Mouse (Mus musculus): ENCODE measurements around the gene Bckdhb.
"Not testable (repeated sequence)": the region's sequence is repeated elsewhere in the genome, so short reads cannot be mapped to it uniquely, and the experiment has no call there.

Bckdhb gene

GRCm38 (mm10) chr9:83924878-83925687 is at the start of gene Bckdhb:
Bckdhb (plus strand) TSS chr9:83925145.
- peak; percentile 96 to 97 for DNase-seq (ENCODE audit: low spot score in 2 of 2)

DNA sequence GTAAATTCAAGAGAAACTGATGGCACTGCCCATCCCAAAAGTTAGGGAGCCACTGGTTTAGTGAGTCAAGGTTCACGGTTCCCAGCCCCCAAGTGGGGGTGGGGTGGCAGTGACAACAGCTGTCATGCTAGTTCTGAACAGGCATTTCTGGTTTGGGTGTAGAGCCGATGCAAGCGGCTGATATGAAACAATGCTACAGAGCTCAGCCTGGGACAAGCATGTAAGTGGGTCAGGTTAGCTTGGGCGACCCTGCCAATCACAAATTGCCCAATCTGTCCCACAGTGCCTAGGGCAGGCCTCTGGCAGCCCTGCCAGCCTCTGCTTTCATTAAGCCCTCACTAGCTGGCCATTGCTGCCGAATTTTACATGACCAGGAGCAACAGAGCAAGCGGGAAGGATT is 42.8 kb upstream of the Bckdhb start:
- no peak for DNase-seq (ENCODE audit: low spot score in 2 of 2)

DNA sequence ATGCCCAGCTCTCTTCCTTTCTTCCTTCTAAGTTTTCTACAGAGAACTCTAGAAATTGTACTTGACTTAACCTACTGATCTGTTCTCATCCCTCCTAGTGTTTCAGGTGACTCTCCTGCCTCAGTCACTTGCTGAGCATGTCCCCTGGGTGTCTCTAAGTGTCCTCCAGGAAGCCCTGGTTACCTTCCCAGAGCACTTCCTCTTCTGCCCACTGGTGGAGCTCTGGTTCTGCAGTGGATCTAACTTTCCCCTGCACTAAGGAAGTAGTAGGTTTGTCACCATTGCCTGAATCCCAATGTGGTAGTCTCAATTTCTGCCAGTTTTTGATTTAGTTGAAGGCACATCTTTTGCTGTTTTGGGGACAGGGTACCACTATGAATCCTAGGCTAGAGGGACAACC is 38.8 kb upstream of the Bckdhb start:
- DNase-seq (ENCODE audit: low spot score in 2 of 2): no peak

DNA sequence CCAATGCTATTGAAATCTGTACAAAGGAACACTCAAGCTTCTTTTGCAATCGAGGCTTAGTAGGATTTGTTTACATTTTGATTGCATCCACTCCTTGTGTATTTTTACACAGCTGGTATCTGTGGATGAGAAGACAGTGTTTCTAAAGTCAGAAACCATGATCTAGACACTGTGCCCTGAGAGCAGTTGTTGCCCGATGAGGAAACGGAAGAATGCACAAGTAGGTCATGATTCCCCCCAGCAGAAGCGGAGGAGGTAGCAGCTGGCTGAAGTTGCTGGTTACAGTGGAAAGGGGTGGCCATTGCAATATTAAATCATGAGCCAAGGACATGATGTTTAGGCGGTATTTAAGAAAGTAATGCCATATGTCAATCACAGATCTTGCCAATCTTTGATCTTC is 36.7 kb upstream of the Bckdhb start:
- no peak for DNase-seq (ENCODE audit: low spot score in 2 of 2)

DNA sequence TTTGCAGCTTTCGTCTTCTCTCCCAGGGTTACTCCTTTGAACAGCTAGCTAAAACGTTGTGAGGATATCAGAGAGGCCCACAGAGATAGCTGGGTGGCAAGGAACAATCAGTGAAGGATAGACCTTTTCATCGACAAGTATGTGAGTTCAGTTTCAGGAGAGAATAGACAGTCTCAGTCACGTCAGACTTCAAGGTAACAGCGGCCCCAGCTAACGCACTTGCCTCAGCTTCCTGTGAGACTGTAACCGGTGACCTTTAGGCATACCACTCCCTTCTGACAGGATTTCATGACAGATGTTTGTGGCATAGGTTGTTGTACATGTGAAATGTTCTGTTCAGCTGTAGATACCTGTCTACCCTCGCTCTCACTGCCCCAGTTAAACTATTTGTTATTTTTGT is 31.9 kb upstream of the Bckdhb start:
- DNase-seq (ENCODE audit: low spot score in 2 of 2): no peak

- no peak for DNase-seq (ENCODE audit: low spot score in 2 of 2)
Observed at GRCm38 (mm10) chr9:83893767-83894330, 31.1 kb upstream of the Bckdhb start.

DNA sequence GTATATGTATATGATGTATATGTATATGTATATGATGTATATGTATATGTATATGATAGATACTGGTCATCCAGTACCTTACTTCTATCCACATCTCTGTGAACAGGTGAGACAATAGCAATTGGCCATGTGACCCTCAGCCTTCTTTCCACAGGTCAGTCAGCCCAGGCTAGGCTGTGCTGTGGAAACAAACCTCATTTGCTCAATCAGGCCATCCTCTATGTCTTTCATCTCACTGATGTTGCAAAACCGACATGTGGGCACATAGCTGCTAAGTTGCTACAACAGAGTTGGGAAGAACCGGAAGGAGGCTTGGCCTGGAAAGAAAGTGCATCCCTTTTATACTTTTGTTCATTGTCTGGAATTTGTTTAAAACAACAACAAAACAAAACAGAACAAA is 22.9 kb upstream of the Bckdhb start:
- DNase-seq (ENCODE audit: low spot score in 2 of 2): no peak

DNA sequence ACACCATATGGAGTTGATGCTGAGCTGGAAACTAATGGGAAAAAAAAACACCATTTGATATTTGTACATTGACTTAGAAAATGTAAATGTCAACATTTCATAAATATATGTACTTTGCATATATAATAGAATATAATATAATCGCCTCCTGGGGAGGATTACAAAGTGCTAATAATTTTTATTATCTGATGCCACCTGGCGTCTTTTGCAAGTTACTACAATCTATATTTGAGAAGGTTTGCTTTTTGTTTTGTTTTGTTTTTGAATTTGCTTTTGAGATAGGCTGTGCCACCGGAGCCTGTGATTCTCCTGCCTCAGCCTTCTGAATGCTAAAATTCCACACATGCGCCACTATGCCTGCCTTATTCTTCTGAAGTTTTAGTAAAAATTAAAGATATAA is 19.1 kb upstream of the Bckdhb start:
- no peak for DNase-seq (ENCODE audit: low spot score in 2 of 2)

DNA sequence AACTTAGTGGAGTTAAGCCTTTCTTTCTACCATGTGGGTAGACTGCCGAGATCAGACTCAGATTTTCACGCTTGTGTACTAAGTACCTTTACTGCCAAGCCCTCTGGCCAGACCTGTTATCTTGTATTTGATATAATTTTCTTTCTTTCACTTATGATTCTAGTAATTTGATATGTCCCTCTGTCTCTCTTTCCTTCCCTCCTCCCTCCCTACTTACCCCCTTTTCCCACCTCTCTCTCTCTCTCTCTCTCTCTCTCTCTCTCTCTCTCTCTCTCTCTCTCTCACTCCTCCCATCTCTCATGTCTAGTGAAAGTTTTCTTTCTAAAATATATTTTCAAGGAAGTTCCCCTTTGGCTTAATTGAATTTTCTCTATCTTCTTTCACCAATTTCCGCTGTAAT is 17.9 kb upstream of the Bckdhb start:
- no peak for DNase-seq (ENCODE audit: low spot score in 2 of 2)

- no peak for DNase-seq (ENCODE audit: low spot score in 2 of 2)
Observed at GRCm38 (mm10) chr9:83909836-83910235, 15.1 kb upstream of the Bckdhb start.

GRCm38 (mm10) chr9:83910926-83911325 is 14.0 kb upstream of the Bckdhb start:
- DNase-seq (ENCODE audit: low spot score in 2 of 2): no peak

GRCm38 (mm10) chr9:83922076-83922475 is 2.9 kb upstream of the Bckdhb start:
- no peak for DNase-seq (ENCODE audit: low spot score in 2 of 2)

GRCm38 (mm10) chr9:83924356-83924755 is 589 bp upstream of the Bckdhb start:
- no peak for DNase-seq (ENCODE audit: low spot score in 2 of 2)

DNA sequence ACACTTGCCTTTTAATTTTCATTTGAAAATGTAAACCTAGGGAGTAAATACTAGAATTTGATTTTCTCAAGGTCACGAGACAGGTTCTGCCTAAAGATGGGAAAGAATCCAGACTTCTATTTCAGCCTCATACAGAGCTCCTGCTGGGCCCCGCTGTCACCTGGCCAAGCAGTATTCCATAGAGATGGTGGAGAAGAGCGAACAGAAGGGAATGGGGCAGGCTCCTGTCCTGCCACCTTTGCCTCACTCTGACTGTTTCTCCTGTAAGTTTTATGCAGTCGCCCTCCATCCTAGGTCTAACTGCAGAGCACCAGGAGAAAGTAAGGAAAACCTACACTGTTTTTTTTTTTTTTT is 720 bp downstream of the Bckdhb start:
- DNase-seq (ENCODE audit: low spot score in 2 of 2): no peak

GRCm38 (mm10) chr9:83926302-83926701 is 1.4 kb downstream of the Bckdhb start:
- no peak for DNase-seq (ENCODE audit: low spot score in 2 of 2)

DNA sequence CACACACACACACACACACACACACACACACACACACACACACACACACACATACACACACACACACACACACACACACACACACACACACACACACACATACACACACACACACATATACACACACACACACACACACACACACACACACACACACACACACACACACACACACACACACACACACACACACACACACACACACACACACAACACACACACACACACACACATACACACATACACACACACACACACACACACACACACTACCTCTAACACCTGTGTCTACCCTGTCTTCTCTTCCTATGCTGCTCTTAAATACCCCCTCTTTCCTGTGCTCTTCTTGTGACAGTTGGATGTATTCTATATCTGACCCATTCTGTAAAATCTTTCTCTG is 14.6 kb downstream of the Bckdhb start:
- DNase-seq (ENCODE audit: low spot score in 2 of 2): not testable (repeated sequence)

- no peak for DNase-seq (ENCODE audit: low spot score in 2 of 2)
Observed at GRCm38 (mm10) chr9:83940016-83940415, 15.1 kb downstream of the Bckdhb start.

GRCm38 (mm10) chr9:83940537-83941363 is 15.8 kb downstream of the Bckdhb start:
- DNase-seq (ENCODE audit: low spot score in 2 of 2): no peak

GRCm38 (mm10) chr9:83951336-83951735 is 26.4 kb downstream of the Bckdhb start:
- DNase-seq (ENCODE audit: low spot score in 2 of 2): no peak

GRCm38 (mm10) chr9:83956632-83957314 is 31.8 kb downstream of the Bckdhb start:
- DNase-seq (ENCODE audit: low spot score in 2 of 2): peak; percentile 66 to 81

DNA sequence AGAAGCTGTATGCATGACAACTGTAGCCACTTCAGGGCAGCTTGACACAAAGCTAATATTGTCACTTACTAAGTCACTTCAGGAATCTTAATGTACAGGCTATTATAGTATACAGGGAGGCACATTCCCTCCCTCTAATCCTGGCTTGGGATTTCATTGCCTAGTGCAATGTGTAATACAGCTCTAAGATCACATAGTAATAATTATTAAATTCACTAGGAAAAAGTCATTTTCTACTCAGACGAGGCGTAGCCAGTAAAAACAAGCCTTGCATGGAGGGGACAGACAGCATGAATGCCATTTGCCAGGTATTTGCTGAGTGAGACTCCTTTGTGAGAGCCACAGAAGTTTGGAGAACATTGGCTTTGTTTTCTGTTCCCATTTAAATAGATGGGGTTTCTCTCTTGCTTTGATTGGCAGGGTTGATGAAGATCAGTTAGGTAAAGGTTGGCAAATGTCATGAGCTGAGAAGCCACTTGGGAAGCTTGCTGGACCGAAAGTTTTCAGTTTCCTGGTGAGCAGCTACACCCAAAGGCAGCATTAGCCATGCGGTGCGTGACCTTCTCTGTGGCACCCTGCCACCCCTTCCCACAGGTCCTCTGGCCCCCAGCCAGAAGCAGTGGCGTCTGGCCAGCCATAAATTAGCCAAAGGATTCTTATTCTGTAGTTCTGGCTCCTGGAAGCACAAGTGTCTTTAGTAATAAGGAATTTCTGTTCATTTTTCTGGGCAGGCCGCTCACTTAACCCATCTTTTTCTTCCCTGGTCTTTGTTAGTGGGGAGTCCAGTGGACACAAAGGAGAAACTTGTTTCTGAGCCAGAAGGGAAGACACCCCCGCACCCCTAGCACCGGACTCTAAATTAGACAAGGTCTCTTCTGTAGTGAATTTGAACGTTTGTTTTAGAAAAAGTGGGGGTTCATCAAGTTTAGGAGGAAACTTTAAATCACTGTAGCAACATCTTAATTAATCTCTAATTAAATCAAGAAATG is 37.4 kb downstream of the Bckdhb start:
- peak; percentile 42 to 68 for DNase-seq (ENCODE audit: low spot score in 2 of 2)
